Mouse (Mus musculus): ENCODE data around the gene Tmem30a.

- TF ChIP-seq CTCF (IDR thresholded peaks at IDR 0.05; ENCODE audit: low read depth), result peak; percentile 93
- TF ChIP-seq EP300 (optimal IDR thresholded peaks at IDR 0.05), result no peak
Observed at GRCm38 (mm10) chr9:79806317-79807075, 13.2 kb upstream of the Tmem30a start.

Data from stomach, postnatal 0 days (tissue).